Mouse (Mus musculus): Measurements from ENCODE around the gene Atp6ap1l. TPM values are rescaled to one million over a fixed set of nuclear protein-coding genes. Genes with fewer than 3 reads are reported as not detected.
"Not testable (repeated sequence)": the region's sequence is repeated elsewhere in the genome, so short reads cannot be mapped to it uniquely, and the experiment has no call there.

Gene Atp6ap1l
- 0.36 and 0.45 TPM in 2 replicates for polyA plus RNA-seq (2016; fragmentation: Nextera tagmentation; extraction: Ambion mirVana)

GRCm38 (mm10) chr13:90905176-90905575 is at the start of gene Atp6ap1l:
Gene Atp6ap1l (minus strand): TSS chr13:90905355.
- no peaks in the 10 kb centered on the region for H3K36me3 ChIP-seq
- no peak within 1 kb of the TSS for H3K27ac ChIP-seq
- 83% methylated on average over 5 of the region's 5 CpGs for WGBS
- no peak for ATAC-seq (ENCODE audit: low FRiP score)
- no peak within 1 kb of the TSS for H3K9ac ChIP-seq
- no peaks in the 10 kb centered on the region for H3K27me3 ChIP-seq
- H3K4me3 ChIP-seq = no peak within 1 kb of the TSS
- no peak within 1 kb of the TSS for H3K4me2 ChIP-seq (replicated peaks)
- H3K4me1 ChIP-seq = no peaks in the 10 kb centered on the region
- no peaks in the 10 kb centered on the region for H3K9me3 ChIP-seq (replicated peaks)

GRCm38 (mm10) chr13:90939600-90939999 is 34.4 kb upstream of the Atp6ap1l start:
- WGBS = 89% methylated on average over 5 of the region's 5 CpGs

GRCm38 (mm10) chr13:90939192-90939591 is 34.0 kb upstream of the Atp6ap1l start:
- Histone ChIP-seq H3K36me3 (no peaks in the 10 kb centered on the region), H3K4me2 (replicated peaks) (no peak overlapping the region), H3K4me1 (no peaks in the 10 kb centered on the region), H3K4me3 (no peak overlapping the region), H3K9ac (no peak overlapping the region), H3K27me3 (no peaks in the 10 kb centered on the region), H3K9me3 (replicated peaks) (no peaks in the 10 kb centered on the region), H3K27ac (no peak overlapping the region)
- ATAC-seq (ENCODE audit: low FRiP score) = no peak
- WGBS = 68% methylated on average over 6 of the region's 6 CpGs

More at GRCm38 (mm10) chr13:90939600-90939999, 34.4 kb upstream of the Atp6ap1l start:
- no peak for ATAC-seq (ENCODE audit: low FRiP score)
- no peak overlapping the region for H3K27ac ChIP-seq
- no peak overlapping the region for H3K4me2 ChIP-seq (replicated peaks)
- H3K27me3 ChIP-seq = no peaks in the 10 kb centered on the region
- H3K4me1 ChIP-seq = no peaks in the 10 kb centered on the region
- H3K9ac ChIP-seq = no peak overlapping the region
- H3K36me3 ChIP-seq = no peaks in the 10 kb centered on the region
- H3K9me3 ChIP-seq (replicated peaks) = no peaks in the 10 kb centered on the region
- H3K4me3 ChIP-seq = no peak overlapping the region

GRCm38 (mm10) chr13:90935852-90936251 is 30.7 kb upstream of the Atp6ap1l start:
- Histone ChIP-seq H3K27me3 (no peaks in the 10 kb centered on the region), H3K4me2 (replicated peaks) (no peak overlapping the region), H3K9ac (no peak overlapping the region), H3K9me3 (replicated peaks) (no peaks in the 10 kb centered on the region), H3K36me3 (no peaks in the 10 kb centered on the region), H3K4me1 (no peaks in the 10 kb centered on the region), H3K4me3 (no peak overlapping the region), H3K27ac (no peak overlapping the region)
- ATAC-seq (ENCODE audit: low FRiP score) = no peak
- WGBS = 93% methylated on average over 7 of the region's 7 CpGs

GRCm38 (mm10) chr13:90933256-90933655 is 28.1 kb upstream of the Atp6ap1l start:
- WGBS = 77% methylated on average over 3 of the region's 3 CpGs
- no peaks in the 10 kb centered on the region for H3K9me3 ChIP-seq (replicated peaks)

GRCm38 (mm10) chr13:90929847-90930246 is 24.7 kb upstream of the Atp6ap1l start:
- no peaks in the 10 kb centered on the region for H3K4me1 ChIP-seq
- no peak overlapping the region for H3K4me3 ChIP-seq
- H3K27ac ChIP-seq = no peak overlapping the region
- ATAC-seq (ENCODE audit: low FRiP score) = 0 out of 2 replicates have a peak, but pooled peaks have one; percentile 12
- H3K9ac ChIP-seq = no peak overlapping the region
- 23% methylated on average over 5 of the region's 5 CpGs for WGBS
- H3K4me2 ChIP-seq (replicated peaks) = no peak overlapping the region
- no peaks in the 10 kb centered on the region for H3K9me3 ChIP-seq (replicated peaks)
- peaks cover 37% of the 10 kb centered on the region for H3K36me3 ChIP-seq
- no peaks in the 10 kb centered on the region for H3K27me3 ChIP-seq

More at GRCm38 (mm10) chr13:90933256-90933655, 28.1 kb upstream of the Atp6ap1l start:
- Histone ChIP-seq H3K4me3 (no peak overlapping the region), H3K27me3 (no peaks in the 10 kb centered on the region), H3K9ac (no peak overlapping the region), H3K27ac (no peak overlapping the region), H3K36me3 (peaks cover 6% of the 10 kb centered on the region), H3K4me1 (no peaks in the 10 kb centered on the region), H3K4me2 (replicated peaks) (no peak overlapping the region)
- ATAC-seq (ENCODE audit: low FRiP score) = no peak

GRCm38 (mm10) chr13:90928266-90928665 is 23.1 kb upstream of the Atp6ap1l start:
- 95% methylated on average over 8 of the region's 10 CpGs for WGBS

GRCm38 (mm10) chr13:90926938-90927633 is 21.9 kb upstream of the Atp6ap1l start:
- no peak overlapping the region for H3K27ac ChIP-seq
- no peak overlapping the region for H3K4me3 ChIP-seq
- no peak overlapping the region for H3K4me2 ChIP-seq (replicated peaks)
- peaks cover 5% of the 10 kb centered on the region for H3K4me1 ChIP-seq
- no peak for ATAC-seq (ENCODE audit: low FRiP score)
- no peaks in the 10 kb centered on the region for H3K27me3 ChIP-seq
- no peaks in the 10 kb centered on the region for H3K9me3 ChIP-seq (replicated peaks)
- WGBS = 80% methylated on average over 5 of the region's 5 CpGs
- H3K36me3 ChIP-seq = peaks cover 39% of the 10 kb centered on the region
- H3K9ac ChIP-seq = no peak overlapping the region

More at GRCm38 (mm10) chr13:90928266-90928665, 23.1 kb upstream of the Atp6ap1l start:
- not testable (repeated sequence) for H3K9me3 ChIP-seq (replicated peaks); H3K27ac ChIP-seq; H3K27me3 ChIP-seq; H3K4me1 ChIP-seq; ATAC-seq (ENCODE audit: low FRiP score); H3K4me2 ChIP-seq (replicated peaks); H3K9ac ChIP-seq; H3K4me3 ChIP-seq
- H3K36me3 ChIP-seq = peaks cover 39% of the 10 kb centered on the region

- no peak overlapping the region for H3K4me2 ChIP-seq (replicated peaks)
- H3K4me3 ChIP-seq = no peak overlapping the region
- no peak overlapping the region for H3K27ac ChIP-seq
- H3K4me1 ChIP-seq = peaks cover 5% of the 10 kb centered on the region
- H3K27me3 ChIP-seq = no peaks in the 10 kb centered on the region
- ATAC-seq (ENCODE audit: low FRiP score) = no peak
- no peaks in the 10 kb centered on the region for H3K9me3 ChIP-seq (replicated peaks)
- H3K9ac ChIP-seq = no peak overlapping the region
- peaks cover 39% of the 10 kb centered on the region for H3K36me3 ChIP-seq
- WGBS = 89% methylated on average over 7 of the region's 7 CpGs
Measured at GRCm38 (mm10) chr13:90926125-90926765, 21.1 kb upstream of the Atp6ap1l start.

- Histone ChIP-seq H3K4me3 (no peak overlapping the region), H3K36me3 (peaks cover 39% of the 10 kb centered on the region), H3K27me3 (no peaks in the 10 kb centered on the region), H3K4me2 (replicated peaks) (no peak overlapping the region), H3K9me3 (replicated peaks) (no peaks in the 10 kb centered on the region), H3K9ac (no peak overlapping the region), H3K4me1 (peaks cover 5% of the 10 kb centered on the region), H3K27ac (no peak overlapping the region)
- ATAC-seq (ENCODE audit: low FRiP score) = no peak
- 92% methylated on average over 5 of the region's 5 CpGs for WGBS
Measured at GRCm38 (mm10) chr13:90925191-90925590, 20.0 kb upstream of the Atp6ap1l start.

GRCm38 (mm10) chr13:90924072-90924471 is 18.9 kb upstream of the Atp6ap1l start:
- no peak for ATAC-seq (ENCODE audit: low FRiP score)
- H3K27me3 ChIP-seq = no peaks in the 10 kb centered on the region
- peaks cover 39% of the 10 kb centered on the region for H3K36me3 ChIP-seq
- H3K27ac ChIP-seq = no peak overlapping the region
- H3K9me3 ChIP-seq (replicated peaks) = no peaks in the 10 kb centered on the region
- WGBS = 56% methylated on average over 9 of the region's 9 CpGs
- H3K4me1 ChIP-seq = peaks cover 5% of the 10 kb centered on the region
- peak overlapping the region; percentile 59 for H3K4me2 ChIP-seq (replicated peaks)
- peak overlapping the region; percentile 95 for H3K9ac ChIP-seq
- peak overlapping the region; percentile 84 for H3K4me3 ChIP-seq

GRCm38 (mm10) chr13:90923617-90924016 is 18.5 kb upstream of the Atp6ap1l start:
- Histone ChIP-seq H3K4me3 (peak overlapping the region; percentile 84), H3K4me2 (replicated peaks) (peak overlapping the region; percentile 59), H3K27ac (peak overlapping the region; percentile 81; the same call in 1 of the 2 replicates), H3K36me3 (peaks cover 37% of the 10 kb centered on the region), H3K9ac (peak overlapping the region; percentile 95)
- ATAC-seq (ENCODE audit: low FRiP score); H3K9me3 ChIP-seq (replicated peaks); H3K4me1 ChIP-seq; H3K27me3 ChIP-seq: not testable (repeated sequence)
- WGBS = 1% methylated on average over 13 of the region's 13 CpGs
